Mouse (Mus musculus) E14TG2a.4 (cell line): ENCODE results near the gene Kif26a.

Experiments used
- CTCF ChIP-seq: conservative IDR thresholded peaks from 2 replicates; pipeline ENCODE4 v1.5.1; 2014; ENCODE audit warnings: low read length
- NANOG ChIP-seq: IDR thresholded peaks from 2 replicates; pipeline ENCODE4 v1.6.1; 2014; ENCODE audit warnings: borderline replicate concordance, low read length, mixed read lengths
- POU5F1 ChIP-seq: IDR thresholded peaks from 2 replicates; pipeline ENCODE4 v1.6.1; 2014; ENCODE audit warnings: low read length, borderline replicate concordance

- TF ChIP-seq CTCF (no peak), NANOG (no peak), POU5F1 (no peak)
These were observed 6.0 kb downstream of the Kif26a start for GRCm38 (mm10) chr12:112151980-112152362.
